Mouse (Mus musculus): ENCODE measurements around the gene Hdhd5.

Gene Hdhd5

GRCm38 (mm10) chr6:120531020-120531965 lies at the start of gene Hdhd5:
Gene Hdhd5, minus strand, starts transcription at chr6:120531319.
- peak; percentile 59 for DNase-seq (ENCODE audit: low read depth)

GRCm38 (mm10) chr6:120580713-120581015 lies 49.5 kb upstream of the Hdhd5 start:
- DNase-seq (ENCODE audit: low read depth): no peak

- no peak for DNase-seq (ENCODE audit: low read depth)
These were observed 49.0 kb upstream of the Hdhd5 start for GRCm38 (mm10) chr6:120579831-120580712.

GRCm38 (mm10) chr6:120579110-120579830 lies 48.2 kb upstream of the Hdhd5 start:
- DNase-seq (ENCODE audit: low read depth): no peak

- no peak for DNase-seq (ENCODE audit: low read depth)
These were observed 47.4 kb upstream of the Hdhd5 start for GRCm38 (mm10) chr6:120578471-120578870.

- no peak for DNase-seq (ENCODE audit: low read depth)
These were observed 41.3 kb upstream of the Hdhd5 start for GRCm38 (mm10) chr6:120572372-120572771.

- DNase-seq (ENCODE audit: low read depth): no peak
These were observed 37.1 kb upstream of the Hdhd5 start for GRCm38 (mm10) chr6:120568257-120568656.

- no peak for DNase-seq (ENCODE audit: low read depth)
These were observed 36.1 kb upstream of the Hdhd5 start for GRCm38 (mm10) chr6:120566911-120567909.

GRCm38 (mm10) chr6:120556641-120557040 lies 25.5 kb upstream of the Hdhd5 start:
- no peak for DNase-seq (ENCODE audit: low read depth)

- DNase-seq (ENCODE audit: low read depth): no peak
These were observed 25.0 kb upstream of the Hdhd5 start for GRCm38 (mm10) chr6:120555983-120556567.

GRCm38 (mm10) chr6:120555152-120555551 lies 24.0 kb upstream of the Hdhd5 start:
- no peak for DNase-seq (ENCODE audit: low read depth)

- DNase-seq (ENCODE audit: low read depth): no peak
These were observed 19.1 kb upstream of the Hdhd5 start for GRCm38 (mm10) chr6:120550173-120550572.

- no peak for DNase-seq (ENCODE audit: low read depth)
These were observed 17.5 kb upstream of the Hdhd5 start for GRCm38 (mm10) chr6:120548581-120548980.

GRCm38 (mm10) chr6:120546973-120547372 lies 15.9 kb upstream of the Hdhd5 start:
- no peak for DNase-seq (ENCODE audit: low read depth)

- no peak for DNase-seq (ENCODE audit: low read depth)
These were observed 15.2 kb upstream of the Hdhd5 start for GRCm38 (mm10) chr6:120546292-120546691.

- DNase-seq (ENCODE audit: low read depth): no peak
These were observed 10.9 kb upstream of the Hdhd5 start for GRCm38 (mm10) chr6:120542061-120542460.

GRCm38 (mm10) chr6:120541386-120541785 lies 10.3 kb upstream of the Hdhd5 start:
- no peak for DNase-seq (ENCODE audit: low read depth)

GRCm38 (mm10) chr6:120539781-120540231 lies 8.7 kb upstream of the Hdhd5 start:
- DNase-seq (ENCODE audit: low read depth): no peak

GRCm38 (mm10) chr6:120539132-120539759 lies 8.1 kb upstream of the Hdhd5 start:
- peak; percentile 1 for DNase-seq (ENCODE audit: low read depth)

- no peak for DNase-seq (ENCODE audit: low read depth)
These were observed 5.2 kb upstream of the Hdhd5 start for GRCm38 (mm10) chr6:120536337-120536736.
